Mouse (Mus musculus) ES-E14 (cell line): ENCODE data around the gene Vsir.

Experiments
- HCFC1 ChIP-seq: IDR thresholded peaks from 2 replicates; pipeline ENCODE4 v1.6.1; 2012; ENCODE audit warnings: low read length, inconsistent platforms, borderline replicate concordance; ENCODE audit not compliant: insufficient read depth
- MAFK ChIP-seq: IDR thresholded peaks from 2 replicates; pipeline ENCODE4 v1.6.1; 2014; ENCODE audit warnings: mild to moderate bottlenecking, low read depth, low read length, inconsistent platforms; ENCODE audit not compliant: insufficient read depth
- ZC3H11A ChIP-seq: IDR thresholded peaks from 2 replicates; pipeline ENCODE4 v1.6.1; 2012; ENCODE audit warnings: low read depth, mild to moderate bottlenecking, inconsistent platforms, low read length, borderline replicate concordance
- ZNF384 ChIP-seq: IDR thresholded peaks from 2 replicates; pipeline ENCODE4 v1.6.1; 2012; ENCODE audit warnings: low read depth, low read length, inconsistent platforms

- TF ChIP-seq HCFC1 (no peak), MAFK (no peak), ZNF384 (no peak), ZC3H11A (no peak)
Observed at GRCm38 (mm10) chr10:60369405-60369804, 22.8 kb downstream of the Vsir start.
